Mouse (Mus musculus): ENCODE data around the gene Slc2a8.

- TF ChIP-seq POLR2A (IDR thresholded peaks at IDR 0.05; ENCODE audit: borderline replicate concordance, low read depth, low read length) = no peak
- TF ChIP-seq CTCF (IDR thresholded peaks at IDR 0.05; ENCODE audit: low read depth, low read length) = no peak
Observed at GRCm38 (mm10) chr2:32997792-32998191, 15.9 kb upstream of the Slc2a8 start.

All from bone marrow macrophage, adult 2 months (primary cell).